Mouse (Mus musculus): ENCODE results near the gene Traf7.

Traf7 gene

GRCm38 (mm10) chr17:24513609-24514008, 14.1 kb downstream of the Traf7 start:
- no peak for ATAC-seq (ENCODE audit: insufficient number of reproducible peaks, low FRiP score, low TSS enrichment)

DNA sequence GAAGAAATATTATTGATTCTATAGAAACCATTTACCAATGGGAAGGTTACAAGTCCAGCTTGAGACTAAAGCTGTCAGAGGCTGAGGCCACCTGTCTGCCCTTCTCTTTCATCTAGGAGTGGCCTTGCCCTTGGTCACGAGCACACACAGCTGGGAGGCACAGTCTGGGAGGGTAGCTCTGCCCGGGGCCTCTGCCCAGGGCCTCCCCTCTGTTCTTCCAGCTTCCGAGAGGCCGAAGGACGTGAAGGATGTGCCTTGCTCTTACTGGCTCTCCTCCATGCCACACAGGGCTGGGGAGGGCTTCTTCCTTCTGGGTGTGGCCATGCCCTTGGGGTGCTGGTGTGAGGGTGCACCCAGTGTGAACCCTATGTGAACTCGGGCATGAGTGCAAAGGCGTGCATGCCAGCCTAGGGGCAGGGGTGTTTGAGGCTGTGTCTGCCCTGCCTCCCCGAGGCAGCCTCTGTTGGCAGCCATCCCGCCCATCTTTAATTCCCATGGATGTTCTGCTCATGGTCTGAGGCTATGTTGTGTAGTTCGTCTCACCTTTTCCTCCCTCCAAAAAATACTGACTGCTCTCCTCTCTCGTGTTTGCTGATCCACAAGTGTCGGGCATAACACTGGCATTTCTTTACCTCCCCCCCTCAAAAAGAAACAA, 19.8 kb downstream of the Traf7 start:
- ATAC-seq (ENCODE audit: insufficient number of reproducible peaks, low FRiP score, low TSS enrichment), result no peak

- no peak for ATAC-seq (ENCODE audit: insufficient number of reproducible peaks, low FRiP score, low TSS enrichment)
Observed at GRCm38 (mm10) chr17:24507129-24507664, 20.5 kb downstream of the Traf7 start.

DNA sequence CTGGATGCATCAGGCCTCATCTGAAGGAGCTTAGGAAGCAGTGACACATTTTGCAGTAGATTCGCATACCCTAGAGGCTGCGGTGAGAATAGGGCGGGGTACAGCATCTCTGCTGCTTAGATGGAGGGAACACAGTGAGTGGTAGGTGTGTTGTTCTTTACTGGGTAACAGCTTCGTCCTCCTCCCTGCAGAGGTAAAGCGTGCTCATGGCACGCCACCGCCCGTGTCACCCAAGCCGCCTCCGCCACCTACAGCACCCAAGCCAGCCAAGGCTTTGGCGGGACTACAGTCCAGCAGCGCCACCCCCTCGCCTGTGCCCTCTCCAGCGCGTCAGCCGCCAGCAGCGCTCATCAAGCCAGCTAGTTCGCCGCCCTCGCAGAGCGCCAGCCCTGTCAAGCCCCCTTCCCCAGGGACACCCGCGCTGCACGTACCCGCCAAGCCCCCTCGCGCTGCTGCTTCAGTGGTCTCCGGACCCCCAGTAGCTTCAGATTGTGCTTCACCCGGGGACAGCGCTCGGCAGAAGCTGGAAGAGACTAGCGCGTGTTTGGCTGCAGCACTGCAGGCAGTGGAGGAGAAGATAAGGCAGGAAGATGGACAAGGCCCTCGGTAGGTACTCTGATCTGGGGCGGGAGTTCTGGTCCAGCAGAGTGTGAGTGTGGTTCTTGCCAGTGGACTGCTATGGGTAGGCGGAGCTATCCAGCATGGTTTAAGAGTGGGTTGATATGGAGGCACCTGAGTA, 21.2 kb downstream of the Traf7 start:
- no peak for ATAC-seq (ENCODE audit: insufficient number of reproducible peaks, low FRiP score, low TSS enrichment)

DNA sequence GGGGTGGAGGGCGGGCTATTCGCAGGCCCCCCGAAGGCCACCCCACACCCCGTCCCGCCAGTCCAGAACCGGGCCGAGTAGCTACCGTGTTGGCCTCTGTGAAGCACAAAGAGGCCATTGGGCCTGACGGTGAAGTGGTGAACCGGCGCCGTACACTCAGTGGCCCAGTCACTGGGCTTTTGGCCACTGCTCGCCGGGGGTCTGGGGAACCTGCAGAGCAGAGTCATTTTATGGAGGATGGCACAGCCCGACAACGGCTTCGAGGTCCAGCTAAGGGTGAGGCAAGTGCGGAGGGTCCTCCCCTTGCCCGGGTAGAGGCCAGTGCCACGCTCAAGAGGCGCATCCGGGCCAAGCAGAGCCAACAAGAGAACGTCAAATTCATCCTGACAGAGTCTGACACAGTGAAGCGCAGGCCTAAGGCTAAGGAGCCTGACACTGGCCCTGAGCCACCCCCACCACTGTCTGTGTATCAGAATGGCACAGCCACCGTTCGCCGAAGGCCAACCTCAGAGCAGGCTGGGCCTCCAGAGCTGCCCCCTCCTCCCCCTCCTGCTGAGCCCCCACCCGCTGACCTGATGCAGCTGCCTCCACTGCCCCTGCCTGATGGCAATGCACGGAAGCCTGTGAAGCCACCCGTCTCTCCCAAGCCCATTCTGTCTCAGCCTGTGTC, 22.3 kb downstream of the Traf7 start:
- no peak for ATAC-seq (ENCODE audit: insufficient number of reproducible peaks, low FRiP score, low TSS enrichment)

GRCm38 (mm10) chr17:24504085-24504484, 23.7 kb downstream of the Traf7 start:
- ATAC-seq (ENCODE audit: insufficient number of reproducible peaks, low FRiP score, low TSS enrichment), result no peak

DNA sequence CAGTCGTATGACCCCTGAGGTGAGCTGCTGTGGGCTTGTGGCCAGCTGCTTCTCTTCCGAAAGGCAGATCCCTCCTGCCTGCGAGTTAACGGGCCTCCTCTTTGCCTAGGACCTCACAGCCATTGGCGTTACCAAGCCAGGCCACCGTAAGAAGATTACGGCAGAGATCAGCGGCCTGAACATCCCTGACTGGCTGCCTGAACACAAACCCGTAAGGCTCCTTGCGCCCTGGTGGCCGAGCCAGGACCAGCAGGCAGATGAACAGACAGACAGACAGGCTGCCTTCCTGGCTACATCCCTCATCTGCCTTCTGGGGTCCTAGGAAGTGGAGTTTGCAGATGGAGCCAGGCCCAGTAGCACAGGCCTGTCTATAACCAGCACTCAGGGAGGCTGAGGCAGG, 25.5 kb downstream of the Traf7 start:
- no peak for ATAC-seq (ENCODE audit: insufficient number of reproducible peaks, low FRiP score, low TSS enrichment)

GRCm38 (mm10) chr17:24496026-24496425, 31.7 kb downstream of the Traf7 start:
- ATAC-seq (ENCODE audit: insufficient number of reproducible peaks, low FRiP score, low TSS enrichment), result no peak

DNA sequence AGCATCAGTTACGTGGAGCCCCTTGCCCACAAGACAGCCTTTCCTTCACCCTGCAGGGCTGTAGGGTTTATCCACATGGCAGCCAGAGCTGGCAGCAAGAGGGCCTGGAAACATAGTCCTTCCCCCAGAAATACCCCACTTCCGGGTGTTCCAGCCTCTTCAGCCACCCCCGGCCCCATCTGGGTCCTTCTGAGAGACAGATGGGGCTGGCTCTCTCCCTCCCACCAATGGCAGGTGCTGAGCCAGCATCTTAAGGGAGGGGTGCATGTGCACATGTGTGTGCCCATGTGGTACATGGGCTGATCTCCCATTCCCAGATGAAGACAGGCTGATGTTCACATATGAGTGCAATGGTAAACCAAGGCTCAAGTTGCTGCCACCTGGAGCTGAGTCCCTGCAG, 32.3 kb downstream of the Traf7 start:
- ATAC-seq (ENCODE audit: insufficient number of reproducible peaks, low FRiP score, low TSS enrichment), result no peak

DNA sequence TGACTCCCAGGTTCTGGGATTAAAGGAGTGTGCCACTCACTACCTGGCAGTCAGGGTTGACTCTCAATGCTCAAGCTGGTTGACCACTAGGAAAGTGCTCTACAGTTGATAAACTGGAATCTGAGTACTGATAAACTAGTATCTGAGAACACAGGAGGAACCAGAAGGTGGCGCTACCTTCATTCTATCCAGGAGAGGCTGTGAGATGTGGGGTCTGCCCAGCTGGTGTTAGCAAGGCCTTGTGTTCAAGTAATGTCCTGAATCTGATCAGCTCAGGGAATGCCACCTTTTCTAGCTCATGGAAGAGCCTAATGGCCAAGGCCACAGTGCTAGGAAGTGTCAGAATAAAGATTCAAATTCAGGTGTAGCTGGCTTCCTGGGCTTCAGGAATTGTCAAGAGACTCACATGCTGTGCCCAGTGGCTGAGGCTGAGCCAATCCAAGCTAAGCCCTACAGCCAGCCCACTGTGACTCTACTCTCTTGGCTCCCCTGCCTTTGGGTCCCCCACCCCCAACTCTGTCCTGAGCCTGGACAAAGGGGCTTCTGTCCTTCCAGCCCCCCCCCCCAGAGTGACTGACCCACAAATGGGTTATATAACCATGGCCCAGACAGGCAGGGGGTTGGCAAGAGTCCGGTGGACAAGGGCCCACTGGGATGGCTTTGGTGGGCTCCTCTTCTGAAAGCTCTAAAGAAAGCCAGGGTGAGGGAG, 33.0 kb downstream of the Traf7 start:
- no peak; the same call in 1 of the 2 replicates for ATAC-seq (ENCODE audit: insufficient number of reproducible peaks, low FRiP score, low TSS enrichment)

DNA sequence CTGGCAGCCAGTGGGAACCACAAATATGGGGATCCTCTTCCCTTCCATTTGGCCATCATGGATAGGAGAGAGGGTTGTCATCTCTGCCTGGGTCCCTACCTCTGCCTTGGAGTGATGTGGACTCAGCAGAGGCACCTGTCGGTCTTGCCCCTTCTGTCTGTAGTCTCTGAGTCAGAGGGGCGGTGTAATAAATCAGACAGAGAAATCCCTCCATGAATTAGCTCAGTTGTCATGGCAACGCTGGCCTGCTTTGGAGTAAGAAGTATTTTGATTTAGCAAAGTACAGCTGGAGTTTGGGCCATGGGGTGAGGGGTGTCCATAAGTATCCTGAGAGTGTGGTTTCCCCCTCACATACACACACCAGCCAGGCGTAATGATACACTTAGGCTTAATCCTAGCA, 37.3 kb downstream of the Traf7 start:
- no peak for ATAC-seq (ENCODE audit: insufficient number of reproducible peaks, low FRiP score, low TSS enrichment)

- ATAC-seq (ENCODE audit: insufficient number of reproducible peaks, low FRiP score, low TSS enrichment), result no peak
Observed at GRCm38 (mm10) chr17:24489265-24490030, 38.3 kb downstream of the Traf7 start.

- ATAC-seq (ENCODE audit: insufficient number of reproducible peaks, low FRiP score, low TSS enrichment), result peak; percentile 32; the same call in 1 of the 2 replicates
Observed at GRCm38 (mm10) chr17:24488662-24489264, 39.0 kb downstream of the Traf7 start.

GRCm38 (mm10) chr17:24488186-24488661, 39.5 kb downstream of the Traf7 start, which contains the start of gene Caskin1:
Gene Caskin1 (plus strand): TSS chr17:24488601.
- ATAC-seq (ENCODE audit: insufficient number of reproducible peaks, low FRiP score, low TSS enrichment), result peak; percentile 66

DNA sequence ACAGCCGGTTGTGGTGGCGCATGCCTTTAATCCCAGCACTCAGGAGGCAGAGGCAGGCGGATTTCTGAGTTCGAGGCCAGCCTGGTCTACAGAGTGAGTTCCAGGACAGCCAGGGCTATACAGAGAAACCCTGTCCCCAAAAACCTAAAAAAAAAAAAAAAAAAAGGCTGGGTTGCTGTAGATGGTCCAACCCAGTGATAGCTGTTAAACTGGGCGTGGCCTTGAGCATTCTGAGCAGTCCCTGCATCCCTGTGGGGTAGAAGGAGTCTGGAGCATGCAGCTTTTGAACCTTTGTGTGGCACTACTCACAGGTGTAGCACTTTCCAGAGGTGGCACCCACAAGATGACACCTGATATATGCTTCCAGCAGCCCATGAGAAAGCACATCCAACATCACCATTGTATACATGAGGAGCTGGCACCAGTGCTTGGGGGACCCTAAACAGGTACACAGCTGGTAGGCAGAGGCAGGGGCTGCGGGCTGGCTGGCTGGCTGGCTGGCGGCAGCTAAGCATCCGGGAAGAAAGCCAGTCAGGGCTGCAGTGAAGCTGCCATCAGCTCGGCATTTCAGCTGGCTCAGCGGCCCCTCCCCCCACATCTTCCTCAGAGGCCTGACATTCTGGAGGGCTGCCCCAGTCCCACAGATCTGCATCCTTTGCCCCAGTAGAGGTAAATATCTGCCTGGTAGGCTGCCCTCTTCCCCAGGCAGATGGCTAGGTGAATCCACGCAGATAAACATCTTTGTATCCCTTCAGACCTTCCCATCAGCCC, 42.5 kb downstream of the Traf7 start:
- no peak for ATAC-seq (ENCODE audit: insufficient number of reproducible peaks, low FRiP score, low TSS enrichment)

GRCm38 (mm10) chr17:24483495-24483894, 44.2 kb downstream of the Traf7 start:
- no peak for ATAC-seq (ENCODE audit: insufficient number of reproducible peaks, low FRiP score, low TSS enrichment)

- no peak for ATAC-seq (ENCODE audit: insufficient number of reproducible peaks, low FRiP score, low TSS enrichment)
Observed at GRCm38 (mm10) chr17:24481027-24481815, 46.5 kb downstream of the Traf7 start.

Data from cerebellum, adult (tissue).